Mouse (Mus musculus) inflammation-experienced regulatory T-cells, adult 6 months (primary cell): ENCODE results near the gene Shtn1. TPM values are rescaled to one million over a fixed set of nuclear protein-coding genes. Genes with fewer than 3 reads are reported as not detected.

ENCODE experiments used
- ATAC-seq: one replicate; pipeline ENCODE4 v1.8.0; 2017
- polyA plus RNA-seq, 3 experiments: library from polyadenylated mRNA; unstranded; fragments of 100-300 nt; shearing (Covaris generic); gene quantifications; one replicate each; pipeline ENCODE4 v1.2.1; 2017

Gene Shtn1
- polyA plus RNA-seq, 3 experiments from 2014 or later, result 1.8 to 4.1 (median 2.6) TPM

GRCm38 (mm10) chr19:59051622-59052021 is 24.3 kb downstream of the Shtn1 start:
- ATAC-seq, result no peak

DNA sequence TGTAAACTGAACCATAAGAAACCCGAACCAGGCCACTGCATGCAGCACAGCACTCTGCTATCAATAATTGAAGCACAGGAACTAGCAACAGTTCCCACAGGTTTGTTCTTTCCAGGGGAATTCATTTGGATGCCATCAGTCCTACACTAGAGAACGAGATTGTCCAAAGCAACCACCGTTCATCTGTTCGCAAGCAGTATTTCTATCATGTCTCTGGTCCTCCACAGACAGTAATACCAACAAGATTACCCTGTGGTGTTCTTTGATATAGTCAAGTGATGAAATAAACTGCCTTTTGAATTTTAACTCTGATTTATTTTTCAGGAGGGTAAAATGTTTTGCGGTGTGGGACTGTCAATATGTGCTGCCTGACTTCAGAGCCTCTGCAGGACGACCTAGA is 27.0 kb downstream of the Shtn1 start:
- no peak for ATAC-seq

GRCm38 (mm10) chr19:59047511-59047910 is 28.4 kb downstream of the Shtn1 start:
- ATAC-seq, result no peak

DNA sequence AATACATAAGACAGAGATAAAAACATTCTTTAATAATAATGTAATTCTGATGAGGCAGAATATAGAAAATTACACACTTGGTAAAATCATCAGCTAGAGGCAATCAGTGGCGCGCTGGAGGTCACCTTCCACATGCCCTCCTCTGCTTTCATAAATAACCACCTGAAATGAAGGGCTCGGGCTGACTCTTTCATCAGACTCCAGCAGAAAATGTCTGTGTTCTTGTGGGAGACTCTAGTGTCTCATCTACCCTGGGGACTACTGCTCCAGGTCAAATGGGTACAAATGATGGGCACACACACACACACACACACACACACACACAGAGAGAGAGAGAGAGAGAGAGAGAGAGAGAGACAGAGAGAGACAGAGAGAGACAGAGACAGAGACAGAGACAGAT is 34.8 kb downstream of the Shtn1 start:
- ATAC-seq, result no peak

DNA sequence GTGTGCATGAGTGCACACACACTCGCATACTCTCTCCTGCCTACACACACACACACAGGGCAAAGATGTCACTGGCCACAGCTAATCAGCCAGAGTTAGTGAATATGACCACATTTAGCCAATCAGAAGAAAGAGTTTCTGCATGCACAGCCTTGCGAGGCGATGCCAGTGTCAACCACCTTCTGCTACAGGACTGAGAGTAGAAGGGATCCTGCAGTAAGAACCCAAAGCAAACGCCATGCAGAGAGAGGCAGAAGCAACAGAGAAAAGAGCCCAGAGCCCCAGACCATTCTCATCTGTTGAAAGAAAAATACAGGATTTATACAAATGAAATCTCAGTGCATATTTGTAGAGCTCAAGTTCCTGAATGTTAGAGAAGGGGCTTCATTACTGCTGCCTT is 37.1 kb downstream of the Shtn1 start:
- no peak for ATAC-seq

GRCm38 (mm10) chr19:59036811-59037210 is 39.1 kb downstream of the Shtn1 start:
- ATAC-seq, result no peak

DNA sequence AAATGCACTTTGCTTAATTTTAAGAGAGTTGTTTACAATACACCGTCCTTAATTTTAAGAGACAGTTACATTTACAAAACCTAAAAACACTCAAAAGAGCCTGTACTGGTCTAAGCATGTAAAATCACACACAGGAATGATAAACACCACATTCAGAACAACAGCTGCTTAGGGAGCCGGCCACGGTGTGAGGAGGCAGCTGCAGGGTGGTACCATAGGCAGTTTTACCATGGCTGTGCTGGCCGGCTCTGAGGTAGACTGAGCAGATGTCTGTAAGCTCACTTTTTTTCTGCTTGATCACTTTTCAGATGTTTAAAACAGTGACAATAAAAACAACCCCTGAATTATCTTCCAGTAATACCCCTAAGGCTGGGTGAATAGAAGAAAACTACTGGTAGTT is 42.7 kb downstream of the Shtn1 start:
- ATAC-seq, result no peak

DNA sequence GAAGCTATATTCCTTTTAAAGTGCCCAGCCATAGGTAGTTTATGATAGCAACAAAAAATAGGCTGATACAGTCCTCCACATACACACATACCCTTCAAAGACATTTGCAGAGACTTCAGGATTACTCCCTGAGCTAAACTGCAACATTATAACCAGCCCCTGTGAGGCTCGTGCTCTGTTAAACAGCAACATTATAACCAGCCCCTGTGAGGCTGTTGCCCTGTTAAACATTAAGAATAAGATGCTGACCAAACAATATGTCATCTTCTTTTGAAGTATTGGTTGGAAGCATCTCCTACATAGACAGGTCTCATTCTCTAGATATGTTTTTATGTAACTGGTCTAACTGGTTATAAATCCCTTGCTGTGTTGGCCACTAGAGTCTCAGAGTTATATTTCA is 45.7 kb downstream of the Shtn1 start:
- ATAC-seq, result no peak

GRCm38 (mm10) chr19:59029011-59029410 is 46.9 kb downstream of the Shtn1 start:
- ATAC-seq, result no peak

- no peak for ATAC-seq
Measured at GRCm38 (mm10) chr19:59028130-59028529, 47.8 kb downstream of the Shtn1 start.

GRCm38 (mm10) chr19:59023876-59024275 is 52.0 kb downstream of the Shtn1 start:
- ATAC-seq, result no peak

- ATAC-seq, result no peak
Measured at GRCm38 (mm10) chr19:59021644-59022043, 54.3 kb downstream of the Shtn1 start.

DNA sequence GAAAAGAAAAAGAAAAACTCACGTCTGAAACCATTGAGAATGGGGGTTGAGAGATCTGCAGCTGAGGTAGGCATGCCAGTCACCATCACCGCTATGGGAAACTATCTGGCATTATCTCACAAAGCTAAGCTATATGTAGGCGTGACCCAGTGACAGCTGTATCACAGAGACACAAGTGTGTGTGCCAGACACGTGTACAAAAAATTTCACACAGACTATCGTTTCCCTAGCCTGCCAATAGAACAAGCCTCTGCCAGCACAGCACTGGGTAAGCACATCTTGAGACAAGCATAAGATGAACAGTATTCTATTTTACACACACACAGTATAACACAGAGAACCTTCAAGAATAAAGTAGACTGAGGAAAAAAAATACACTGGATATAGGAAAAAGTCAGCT is 65.1 kb downstream of the Shtn1 start:
- no peak for ATAC-seq

DNA sequence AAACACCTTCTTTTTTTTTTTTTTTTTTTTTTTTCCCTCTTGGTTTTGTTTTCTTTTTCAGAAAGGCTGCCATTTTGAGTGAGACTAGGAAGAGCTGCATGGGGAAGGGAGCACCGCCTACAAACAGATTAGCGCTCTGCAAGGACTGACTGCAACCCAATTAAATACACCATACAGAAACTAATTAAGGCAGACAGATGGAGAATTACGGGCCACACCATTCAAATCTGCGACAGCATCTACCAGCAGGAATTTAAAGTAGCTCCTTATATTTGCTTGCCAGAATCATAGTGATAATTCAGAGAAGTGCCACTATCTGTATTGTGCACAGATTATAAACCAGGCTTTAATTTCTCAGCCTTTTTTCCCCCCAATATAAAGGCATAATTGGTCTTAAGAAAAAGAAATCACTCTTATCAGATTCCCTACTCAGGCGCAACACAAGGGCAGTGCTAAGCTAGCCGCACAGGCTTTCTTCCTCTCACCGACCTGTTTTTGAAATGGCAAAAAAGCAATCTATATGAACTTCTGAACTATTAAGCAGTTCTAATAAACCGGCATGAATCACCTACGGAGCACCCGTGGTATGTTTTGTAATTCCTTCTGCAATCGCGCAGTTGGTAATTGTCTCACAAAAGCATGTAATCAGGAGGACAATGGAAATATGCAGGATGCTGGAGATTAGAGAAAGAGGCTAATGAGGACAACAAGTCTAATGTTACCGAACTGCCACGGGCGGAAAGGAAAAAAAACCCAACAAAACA is 69.1 kb downstream of the Shtn1 start:
- no peak for ATAC-seq

- no peak for ATAC-seq
Measured at GRCm38 (mm10) chr19:59002827-59003226, 73.1 kb downstream of the Shtn1 start.

- ATAC-seq, result no peak
Measured at GRCm38 (mm10) chr19:58981571-58981970, 94.3 kb downstream of the Shtn1 start.

- ATAC-seq, result no peak
Measured at GRCm38 (mm10) chr19:58980056-58980440, 95.9 kb downstream of the Shtn1 start.

GRCm38 (mm10) chr19:58979436-58980055 is 96.4 kb downstream of the Shtn1 start:
- ATAC-seq, result no peak

GRCm38 (mm10) chr19:58978401-58979171 is 97.3 kb downstream of the Shtn1 start:
- ATAC-seq, result no peak

- ATAC-seq, result no peak
Measured at GRCm38 (mm10) chr19:58975216-58975863, 100.6 kb downstream of the Shtn1 start.

GRCm38 (mm10) chr19:58974126-58974525 is 101.8 kb downstream of the Shtn1 start:
- no peak for ATAC-seq

GRCm38 (mm10) chr19:58970826-58971225 is 105.1 kb downstream of the Shtn1 start:
- ATAC-seq, result no peak
